Mouse (Mus musculus) left cerebral cortex, postnatal 10 days (tissue): Measurements from ENCODE around the gene 5730522E02Rik. TPM values are rescaled to one million over a fixed set of nuclear protein-coding genes. Genes with fewer than 3 reads are reported as not detected.

Experiments
- DNase-seq, 2 experiments: peaks; one replicate each; pipeline ENCODE4 v3.0.0; 2021 to 2022; ENCODE audit warnings: low spot score in 2 of 2, mixed read lengths in 1 of 2; ENCODE audit errors: extremely low spot score in 1 of 2
- intact Hi-C: fragments of 180-260 bp; cut with DNase I; formaldehyde crosslinking; loops from one replicate; pipeline ENCODE4 v1.15.1; 2025
- total RNA-seq, 2 experiments: library from RNA; stranded (reverse); gene quantifications; 2 replicates each; pipeline ENCODE4 v1.2.3; 2021

Gene 5730522E02Rik
- total RNA-seq, 2 experiments from 2014 or later, result 16.2 to 21.0 TPM

DNA sequence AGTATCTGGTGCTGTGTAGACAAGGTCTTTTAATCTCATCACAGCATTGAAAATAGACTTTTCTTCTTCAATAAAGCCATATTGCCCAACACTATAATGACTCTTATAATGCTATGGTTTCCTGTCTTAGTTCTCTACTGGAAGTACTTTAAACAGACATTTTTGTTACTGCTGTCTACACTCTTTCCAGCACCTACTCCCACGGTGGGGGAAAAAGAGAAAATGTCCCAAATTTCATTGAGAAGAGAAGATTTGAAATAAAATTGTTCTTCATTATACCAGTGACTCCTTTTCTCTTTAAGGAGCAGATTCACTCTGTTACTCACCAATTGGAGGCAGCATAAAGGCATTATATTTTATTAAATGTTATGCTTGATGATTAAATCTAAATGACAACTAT is 72.5 kb downstream of the 5730522E02Rik start:
- DNase-seq, result no peak
- intact Hi-C loops, result no loop called here

DNA sequence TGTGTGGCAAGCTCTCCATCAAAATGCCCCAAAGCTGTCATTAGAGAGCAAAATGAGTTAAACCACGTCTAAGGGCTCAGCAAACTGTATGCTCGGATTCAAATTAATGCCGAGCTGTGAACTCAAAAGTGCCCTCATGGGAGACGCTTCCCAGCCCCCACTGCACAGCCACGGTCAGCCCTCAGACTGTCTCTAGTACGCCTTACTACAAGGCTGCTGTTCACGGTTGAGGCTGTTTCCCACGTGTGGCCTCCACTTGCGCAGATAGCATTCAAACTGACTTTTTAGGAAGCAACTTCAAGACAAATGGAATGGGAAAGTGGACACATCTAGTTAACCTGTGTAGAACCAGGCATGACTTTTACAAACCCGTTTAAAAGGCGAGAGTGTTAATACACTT is 79.7 kb downstream of the 5730522E02Rik start:
- no peak for DNase-seq
- intact Hi-C loops, result no loop called here

DNA sequence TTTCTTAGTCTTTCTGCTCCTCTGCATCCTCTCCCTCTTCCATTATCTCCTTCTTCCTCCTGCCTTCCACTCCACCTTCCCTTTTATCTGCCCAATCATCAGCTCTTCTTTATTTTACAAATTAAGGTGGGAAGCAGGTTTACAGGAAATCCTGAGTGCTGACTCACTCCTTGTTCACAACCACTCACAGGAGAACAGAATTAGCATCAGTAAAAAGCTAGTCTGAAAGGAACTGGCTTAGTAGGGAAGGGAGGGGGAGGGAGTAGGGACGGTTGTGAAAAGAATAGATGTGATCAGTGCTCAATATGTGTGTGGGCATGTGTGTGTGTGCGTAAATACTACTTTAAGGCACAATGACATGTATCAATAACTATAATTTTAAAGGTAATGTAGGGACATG is 81.5 kb downstream of the 5730522E02Rik start:
- intact Hi-C loops, result no loop called here
- no peak for DNase-seq

- intact Hi-C loops, result no loop called here
- DNase-seq, result no peak
These were observed 82.2 kb downstream of the 5730522E02Rik start for GRCm38 (mm10) chr11:26128385-26128784.

GRCm38 (mm10) chr11:26125923-26126322 is 84.6 kb downstream of the 5730522E02Rik start:
- intact Hi-C loops, result no loop called here
- DNase-seq, result no peak

DNA sequence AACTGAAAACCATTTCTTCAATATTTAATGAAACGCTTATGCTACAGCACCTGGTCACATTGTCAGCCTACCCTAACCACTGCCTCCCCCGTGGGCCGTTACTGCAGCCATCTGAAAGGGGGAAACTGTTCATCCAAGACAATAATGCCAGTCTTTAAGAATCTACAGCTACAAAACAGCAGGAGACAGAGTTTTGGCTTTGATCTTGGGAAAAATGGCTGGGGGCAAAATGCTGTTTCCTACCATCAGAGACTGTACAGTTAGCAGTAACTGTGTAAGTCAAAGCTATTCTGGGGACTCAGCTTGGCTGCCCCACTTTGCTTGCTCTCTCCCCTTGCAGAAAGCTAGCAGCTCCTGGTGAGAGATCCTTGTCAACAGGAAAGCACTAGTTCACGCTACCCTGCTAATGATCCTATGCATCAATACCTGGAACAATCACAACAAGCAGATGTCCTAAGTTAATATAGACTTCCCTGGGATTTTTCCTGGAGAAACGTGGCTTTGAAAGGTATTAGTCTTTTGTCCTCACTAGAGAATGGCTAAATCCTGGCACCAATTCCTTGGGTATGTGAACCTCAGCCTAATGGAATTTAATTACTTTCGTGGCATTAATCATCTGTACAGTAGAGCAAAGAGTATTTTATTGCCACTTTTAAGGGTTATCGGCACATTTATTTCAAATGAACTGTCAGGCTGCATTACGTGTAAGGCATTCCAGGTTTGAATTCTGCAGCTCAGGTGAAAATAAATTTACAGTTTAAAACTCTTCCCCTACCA is 89.6 kb downstream of the 5730522E02Rik start:
- intact Hi-C loops, result no loop called here
- no peak for DNase-seq

DNA sequence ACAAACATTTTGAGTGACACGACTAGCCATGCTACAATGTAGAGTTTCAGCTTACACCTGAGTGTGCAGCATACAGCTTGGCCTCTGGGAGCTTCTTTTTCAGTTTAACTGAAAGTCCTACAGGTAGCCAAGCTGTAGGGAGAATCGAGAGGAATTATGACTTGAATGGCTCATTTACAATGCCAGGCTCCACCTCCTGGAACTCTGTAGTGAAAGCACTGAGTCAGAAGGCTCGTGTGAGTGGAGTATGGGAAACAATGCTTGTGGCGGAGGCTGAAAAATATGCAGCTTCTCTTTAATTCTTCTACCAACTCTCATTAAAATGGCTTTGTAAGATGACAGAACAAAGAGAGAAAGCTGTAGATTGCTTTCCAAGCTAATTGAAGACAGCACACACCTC is 92.9 kb downstream of the 5730522E02Rik start:
- no peak for DNase-seq
- intact Hi-C loops, result no loop called here

DNA sequence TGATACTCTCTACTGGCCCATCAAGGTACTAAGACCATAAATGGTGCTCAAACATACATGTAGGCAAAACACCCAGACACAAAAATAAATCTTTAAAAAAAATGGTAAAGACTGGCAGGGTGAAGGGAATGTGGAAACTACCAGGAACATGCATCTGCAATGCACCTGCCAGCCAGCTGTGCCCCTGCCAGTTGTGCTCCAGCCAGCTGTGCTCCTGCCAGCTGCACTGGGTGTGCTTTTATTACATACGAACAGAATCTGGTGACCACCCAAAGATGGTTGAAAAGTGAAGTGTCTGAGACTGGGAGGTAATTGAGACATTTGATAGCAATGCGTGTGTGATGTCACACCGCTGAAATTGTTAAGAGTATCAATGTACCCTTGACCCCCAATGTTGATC is 98.4 kb downstream of the 5730522E02Rik start:
- DNase-seq, result no peak
- intact Hi-C loops, result no loop called here

- intact Hi-C loops, result no loop called here
- DNase-seq, result no peak
These were observed 101.9 kb downstream of the 5730522E02Rik start for GRCm38 (mm10) chr11:26108647-26109046.

DNA sequence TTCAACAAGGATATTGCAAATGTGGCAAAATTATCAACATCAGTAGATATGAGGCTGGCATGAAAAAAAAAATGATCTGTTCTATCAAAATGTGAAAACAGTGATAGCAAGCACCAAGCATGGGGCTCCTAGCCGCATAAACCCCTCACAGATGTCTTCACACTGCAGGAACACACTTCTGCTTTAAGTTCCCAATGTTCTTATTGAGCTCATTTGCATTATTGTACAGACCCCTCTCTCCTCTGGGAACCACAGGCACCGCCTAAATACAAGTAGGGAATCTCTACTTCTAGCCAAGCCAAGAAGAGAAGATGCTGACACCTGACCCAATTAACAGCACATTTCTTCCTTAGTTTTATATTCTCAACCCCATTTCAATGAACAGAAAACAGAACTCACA is 105.9 kb downstream of the 5730522E02Rik start:
- no peak for DNase-seq
- intact Hi-C loops, result no loop called here

DNA sequence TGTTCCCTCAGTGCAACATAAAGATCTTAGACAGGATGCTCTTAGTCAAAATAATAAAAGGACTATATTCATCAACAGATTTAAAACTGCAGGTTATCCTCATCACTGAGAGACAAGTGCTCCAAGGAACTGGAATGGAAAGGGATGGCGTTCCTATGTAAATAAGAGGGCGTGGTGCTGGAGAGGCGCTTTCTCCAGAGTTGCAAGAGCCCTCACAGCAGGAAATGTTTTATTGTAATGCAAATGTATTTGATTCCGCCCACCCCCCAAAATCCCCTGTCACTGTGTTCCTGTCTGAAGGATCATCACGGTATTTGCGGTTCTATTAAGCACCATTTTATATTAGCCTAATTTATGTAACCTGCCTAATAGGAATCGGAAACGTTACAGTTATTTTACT is 106.9 kb downstream of the 5730522E02Rik start:
- intact Hi-C loops, result no loop called here

GRCm38 (mm10) chr11:26102878-26103277 is 107.7 kb downstream of the 5730522E02Rik start:
- DNase-seq, result no peak
- intact Hi-C loops, result no loop called here

More for the DNA sequence above, 106.9 kb downstream of the 5730522E02Rik start:
- no peak for DNase-seq

GRCm38 (mm10) chr11:26100077-26100476 is 110.5 kb downstream of the 5730522E02Rik start:
- intact Hi-C loops, result no loop called here

GRCm38 (mm10) chr11:26098933-26099332 is 111.6 kb downstream of the 5730522E02Rik start:
- intact Hi-C loops, result no loop called here

More at GRCm38 (mm10) chr11:26100077-26100476, 110.5 kb downstream of the 5730522E02Rik start:
- DNase-seq, result no peak

GRCm38 (mm10) chr11:26096095-26096494 is 114.5 kb downstream of the 5730522E02Rik start:
- intact Hi-C loops, result no loop called here
- DNase-seq, result no peak

More at GRCm38 (mm10) chr11:26098933-26099332, 111.6 kb downstream of the 5730522E02Rik start:
- no peak for DNase-seq

GRCm38 (mm10) chr11:26088993-26089392 is 121.6 kb downstream of the 5730522E02Rik start:
- DNase-seq, result no peak
- intact Hi-C loops, result no loop called here

DNA sequence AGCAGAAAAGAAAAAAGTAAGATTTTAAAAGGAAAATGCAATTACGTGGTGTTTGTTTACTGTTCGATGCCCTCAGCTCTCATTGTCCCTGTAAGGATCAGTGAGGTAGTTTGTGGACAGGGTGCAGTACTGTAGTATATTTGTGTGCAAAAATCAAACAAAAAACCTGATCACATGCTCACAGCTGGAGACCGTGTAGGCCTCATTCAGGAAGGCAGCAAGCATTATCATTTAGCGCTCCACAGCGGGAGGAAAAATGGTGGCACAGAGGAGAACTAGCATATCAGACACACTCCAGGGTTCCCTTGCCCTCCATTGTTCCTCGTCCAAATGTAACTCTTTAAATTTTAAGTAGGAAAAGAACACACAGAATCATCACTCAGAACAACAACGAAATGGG is 123.9 kb downstream of the 5730522E02Rik start:
- no peak for DNase-seq
- intact Hi-C loops, result no loop called here

- no peak for DNase-seq
- intact Hi-C loops, result no loop called here
These were observed 125.1 kb downstream of the 5730522E02Rik start for GRCm38 (mm10) chr11:26085380-26086035.

DNA sequence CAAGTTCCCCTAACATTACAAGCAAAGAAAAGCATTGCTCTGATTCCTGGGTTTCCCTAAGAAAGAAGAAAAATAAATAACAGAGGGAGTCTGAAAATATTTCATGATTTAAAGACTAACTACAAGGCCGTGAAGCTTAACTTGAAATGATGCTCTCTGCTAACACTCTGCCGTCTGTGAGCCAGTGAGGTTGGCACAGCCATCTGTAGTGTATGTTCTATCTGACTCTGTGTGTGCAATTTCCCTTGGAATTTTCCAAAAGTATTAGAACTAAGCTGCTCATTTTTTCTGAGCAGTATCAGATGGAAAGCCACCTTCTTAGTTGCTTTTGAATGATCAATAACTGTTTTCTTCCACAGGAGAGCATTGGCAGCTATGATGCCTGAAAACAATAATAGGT is 134.2 kb downstream of the 5730522E02Rik start:
- no peak for DNase-seq
- intact Hi-C loops, result loop anchor here (10.0 kb wide), 2 partner anchors 212 to 2002 kb away; partner anchors contain the start of genes A830031A19Rik and Bcl11a

DNA sequence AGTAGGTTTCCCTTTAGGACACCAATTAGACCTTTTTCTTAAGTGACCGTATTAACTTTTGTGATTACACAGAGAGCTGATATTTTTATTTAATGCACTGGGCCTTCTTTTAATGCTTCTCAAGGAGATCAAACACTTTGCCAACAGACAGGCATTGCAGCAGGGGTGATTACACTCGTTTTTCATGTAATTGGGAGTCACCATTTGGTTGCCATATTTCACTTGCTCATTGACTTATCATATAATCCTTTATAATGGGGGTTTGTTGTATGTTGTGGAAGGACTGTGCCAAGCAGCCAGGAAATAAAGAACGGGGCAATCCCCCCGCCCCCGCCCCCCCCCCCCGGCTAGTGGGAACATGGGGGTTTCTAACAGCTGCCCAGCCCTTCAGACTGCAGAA is 135.0 kb downstream of the 5730522E02Rik start:
- no peak for DNase-seq
- intact Hi-C loops, result loop anchor here (10.0 kb wide), 2 partner anchors 211 to 2001 kb away; partner anchors contain the start of genes A830031A19Rik and Bcl11a
